Mouse (Mus musculus) A20 (cell line): ENCODE results near the gene Actg1.

ENCODE experiments used
- DNase-seq: peaks from one replicate; pipeline ENCODE4 v3.0.0-alpha.2; 2011; ENCODE audit warnings: low read depth, low spot score

Actg1 gene

DNA sequence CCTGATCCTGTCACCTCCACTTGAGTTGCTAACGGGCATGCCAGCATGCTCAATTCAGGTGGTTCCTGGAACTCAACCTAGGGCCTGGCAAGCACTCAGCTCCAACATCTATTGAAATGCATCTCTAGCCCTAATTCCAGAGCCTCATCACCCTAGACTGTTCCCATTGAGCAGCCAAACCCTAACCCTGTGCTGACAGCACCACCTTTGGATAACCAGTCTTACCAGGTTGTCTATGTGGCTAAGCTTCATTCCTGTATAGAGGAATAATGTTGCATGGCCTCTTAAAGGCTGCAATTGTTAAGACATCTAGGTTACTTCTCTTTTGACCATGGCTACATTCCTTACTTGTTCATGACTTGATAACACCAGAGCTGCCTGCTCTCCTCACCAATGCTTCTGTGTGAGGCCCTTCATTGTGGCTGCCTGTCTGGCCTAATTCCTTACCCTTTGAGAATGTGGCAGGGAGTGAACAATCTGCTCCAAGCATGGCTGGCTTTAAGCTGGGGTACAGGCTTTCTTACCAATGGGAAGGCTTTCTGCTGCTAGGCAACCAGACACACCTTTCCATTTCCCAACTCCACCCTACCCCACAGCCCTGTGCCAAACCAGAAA is 3.2 kb downstream of the Actg1 start:
- peak; percentile 46 for DNase-seq

DNA sequence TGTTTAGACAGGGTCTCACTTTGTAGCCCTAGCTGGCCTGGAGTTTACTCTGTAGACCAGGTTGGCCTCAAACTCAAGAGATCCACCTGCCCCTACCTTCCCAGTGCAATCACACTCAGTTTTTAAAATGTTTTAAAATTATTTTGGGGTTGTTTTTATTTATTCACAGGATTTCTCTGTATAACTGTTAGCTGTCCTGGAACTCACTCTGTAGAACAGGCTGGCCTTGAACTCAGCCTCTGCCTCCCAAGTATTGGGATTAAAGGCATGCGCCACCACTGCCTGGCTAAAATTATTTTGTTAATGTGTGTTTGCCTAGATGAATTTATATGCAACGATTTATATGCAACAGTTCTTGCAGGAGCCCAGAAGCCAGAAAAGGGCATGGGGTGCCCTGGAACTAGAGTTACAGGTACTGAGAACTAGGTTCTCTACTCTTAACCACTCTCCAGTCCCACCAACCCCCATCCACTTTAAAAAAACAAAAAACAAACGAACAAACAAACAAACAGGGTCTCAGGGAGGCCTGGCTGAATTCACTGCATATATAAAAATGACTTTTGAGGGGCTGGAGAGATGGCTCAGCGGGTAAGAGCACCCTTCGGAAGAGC is 3.9 kb downstream of the Actg1 start:
- peak; percentile 37 for DNase-seq

DNA sequence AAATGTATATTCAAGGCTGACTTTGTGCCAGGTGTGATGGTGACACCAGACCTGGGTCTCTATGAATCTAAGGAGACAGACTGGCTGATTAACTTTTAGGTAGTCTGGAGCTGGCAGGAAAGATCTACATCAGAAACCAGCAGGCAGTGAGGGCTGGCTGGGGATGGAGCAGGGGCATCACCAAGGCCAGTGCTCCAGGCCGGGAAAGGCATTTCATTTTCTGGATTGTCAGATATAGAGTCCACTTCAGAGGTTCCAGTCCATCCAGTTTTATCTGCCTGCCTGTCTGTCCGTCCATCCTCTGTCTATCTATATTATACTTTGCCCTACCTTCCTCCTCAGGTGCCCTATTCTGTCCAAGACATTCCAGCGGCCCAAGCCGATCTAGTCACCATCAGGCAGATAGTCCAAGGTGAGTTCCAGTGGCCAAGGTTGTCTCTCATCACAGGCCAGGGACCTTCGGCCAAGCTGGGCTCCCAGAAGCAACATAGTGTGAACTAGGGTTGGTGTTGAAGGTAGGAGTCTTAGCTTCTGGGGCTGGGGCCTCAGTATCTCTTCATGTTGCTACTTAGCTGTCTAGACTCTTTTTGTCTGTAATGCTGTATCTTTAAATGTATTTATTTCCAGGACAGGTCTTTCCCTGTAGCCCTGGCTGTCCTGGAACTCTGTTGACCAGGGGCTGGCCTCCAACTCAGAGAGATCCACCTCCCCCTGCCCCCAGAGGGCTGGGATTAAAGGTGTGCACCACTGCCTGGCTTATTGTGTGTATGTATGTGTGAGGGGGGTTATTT is 4.6 kb downstream of the Actg1 start:
- peak; percentile 33 for DNase-seq

DNA sequence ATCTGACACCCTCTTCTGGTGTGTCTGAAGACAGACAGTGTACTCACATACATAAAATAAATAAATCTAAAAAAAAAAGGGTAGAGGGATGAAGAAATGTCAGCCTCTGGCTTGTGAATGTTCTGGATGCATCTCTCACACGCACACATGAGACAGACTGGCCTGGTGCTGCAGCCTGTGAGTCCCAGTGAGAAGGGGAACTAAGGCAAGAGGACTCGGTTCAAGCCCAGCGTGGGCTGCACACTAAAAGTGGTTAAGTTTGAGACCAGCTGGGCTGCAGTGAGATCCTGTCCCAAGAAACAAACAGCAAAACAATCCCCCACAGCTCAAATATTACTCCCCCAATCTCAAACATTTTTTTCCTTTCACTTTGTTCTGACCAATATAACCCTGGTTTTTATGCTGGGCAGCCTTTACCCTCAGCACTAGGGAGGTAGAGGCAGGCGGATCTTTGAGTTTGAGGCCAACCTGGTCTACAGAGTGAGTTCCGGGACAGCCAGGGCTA is 5.6 kb downstream of the Actg1 start:
- no peak for DNase-seq

DNA sequence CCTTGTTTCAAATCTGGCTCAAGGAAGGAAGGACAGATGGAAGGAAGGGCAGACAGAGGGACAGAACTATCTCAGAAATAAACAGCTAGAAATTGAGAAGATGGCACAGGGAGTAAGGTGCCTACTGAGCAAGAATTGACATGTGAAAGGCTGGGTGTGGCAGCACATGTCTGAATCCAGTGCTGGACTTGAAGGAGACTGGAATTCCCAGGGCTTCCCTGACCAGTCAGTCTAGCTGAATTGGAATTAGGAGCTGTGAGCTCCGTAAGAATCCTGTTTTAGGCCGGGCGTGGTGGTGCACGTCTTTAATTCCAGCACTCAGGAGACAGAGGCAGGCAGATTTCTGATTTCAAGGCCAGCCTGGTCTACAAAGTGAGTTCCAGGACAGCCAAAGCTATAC is 6.7 kb downstream of the Actg1 start:
- DNase-seq: no peak

DNA sequence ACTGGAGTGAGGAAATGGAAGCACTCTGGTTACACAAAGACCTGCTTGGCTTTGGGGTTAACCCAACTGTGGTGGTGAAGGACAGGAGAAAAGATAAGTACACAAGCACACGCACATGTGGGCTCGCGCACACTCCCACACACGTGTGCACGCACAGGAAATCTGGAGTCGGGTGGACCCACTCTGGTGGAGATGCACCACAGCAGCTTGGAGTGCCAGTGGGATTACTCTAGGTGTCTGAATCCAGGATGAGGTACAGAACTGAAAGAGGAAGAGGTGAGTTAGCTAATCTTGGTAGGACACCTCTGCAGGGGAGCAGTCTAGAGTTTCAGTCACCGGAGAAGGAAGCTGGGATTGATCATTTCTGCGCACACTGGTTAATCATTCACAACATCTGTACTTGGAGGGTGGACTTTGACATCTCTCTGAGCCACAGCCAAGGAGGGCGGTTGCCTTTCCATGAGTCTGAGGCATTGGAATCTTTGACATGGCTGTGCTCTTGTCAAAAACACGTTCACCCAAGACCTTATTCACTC is 8.3 kb downstream of the Actg1 start:
- no peak for DNase-seq

DNA sequence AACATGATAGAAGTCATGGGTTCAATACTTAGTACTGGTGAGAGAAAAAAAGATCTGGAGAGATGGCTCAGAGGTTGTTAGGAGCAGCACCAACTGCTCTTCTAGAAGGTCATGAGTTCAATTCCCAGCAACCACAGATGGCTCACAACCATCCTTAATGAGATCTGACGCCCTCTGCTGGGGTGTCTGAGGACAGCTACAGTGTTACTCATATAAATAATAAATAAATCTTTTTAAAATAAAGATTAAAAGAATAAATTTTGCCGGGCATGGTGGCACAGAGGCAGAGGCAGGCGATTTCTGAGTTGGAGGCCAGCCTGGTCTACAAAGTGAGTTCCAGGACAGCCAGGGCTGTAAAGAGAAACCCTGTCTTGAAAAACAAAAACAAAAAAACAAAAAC is 9.6 kb downstream of the Actg1 start:
- DNase-seq: no peak

DNA sequence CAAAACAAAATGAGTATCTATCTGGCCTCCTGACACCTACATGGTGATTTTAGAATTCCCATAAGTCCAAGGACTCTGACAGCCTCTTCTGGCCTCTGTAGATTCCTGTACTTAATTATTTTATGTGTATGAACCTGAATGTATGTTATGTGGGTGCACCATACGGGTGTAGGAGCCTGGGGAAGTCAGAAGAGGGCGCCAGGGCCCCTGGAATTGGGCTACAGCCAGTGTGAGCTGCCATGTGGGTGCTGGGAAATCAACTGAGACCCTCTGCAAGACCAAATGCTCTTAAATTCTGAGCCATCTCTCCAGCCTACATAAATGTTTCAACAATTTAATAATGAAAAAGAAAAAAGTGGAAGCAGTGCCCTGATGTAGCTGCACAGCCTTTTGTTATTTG is 10.9 kb downstream of the Actg1 start:
- no peak for DNase-seq

DNA sequence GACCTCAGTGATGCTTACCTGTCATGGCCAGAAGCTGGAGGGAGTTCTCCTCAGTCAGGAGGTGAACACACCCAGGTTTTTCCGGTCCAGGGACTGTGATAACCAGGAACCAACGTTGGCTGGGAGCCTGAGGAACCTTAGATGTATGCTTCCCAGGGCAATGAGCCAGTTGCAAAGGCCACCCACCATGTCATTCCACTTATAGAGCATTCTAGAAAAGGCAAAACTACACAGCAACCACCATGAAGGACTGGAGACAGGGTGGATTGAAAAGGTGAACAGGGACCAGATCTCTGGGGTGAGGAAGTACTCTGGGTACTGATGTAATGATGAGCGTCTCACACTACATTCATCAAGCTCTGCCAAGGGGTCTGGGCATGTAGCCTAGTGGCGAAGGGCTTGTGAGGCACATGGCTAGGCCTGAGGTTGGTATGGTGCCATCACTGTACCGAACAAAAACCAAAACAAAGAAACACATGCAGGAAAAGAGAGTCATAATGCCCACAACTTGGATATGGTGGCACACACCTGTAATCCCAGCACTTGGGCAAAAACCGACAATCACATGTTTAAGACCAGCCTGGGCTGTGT is 12.8 kb downstream of the Actg1 start:
- DNase-seq: no peak

DNA sequence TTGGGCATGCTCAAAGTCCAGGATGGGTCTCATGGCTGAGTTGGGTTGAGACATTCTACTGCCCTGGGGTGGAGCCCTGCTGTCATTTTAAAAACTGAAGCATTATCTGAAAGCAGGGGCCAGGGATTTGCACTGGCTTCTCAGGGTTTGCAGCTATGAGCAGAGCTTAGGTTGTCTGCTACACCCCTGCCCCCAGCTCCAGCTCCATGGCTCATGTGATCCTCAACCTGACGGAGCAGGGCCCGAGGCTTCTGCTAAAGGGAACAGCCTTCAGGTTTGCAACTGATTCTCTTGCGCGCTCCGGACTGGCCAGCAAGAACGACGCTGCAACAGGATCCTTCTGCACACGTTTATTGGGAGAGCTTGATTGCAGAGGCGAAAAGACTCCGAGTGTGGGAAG is 28.2 kb downstream of the Actg1 start:
- no peak for DNase-seq

DNA sequence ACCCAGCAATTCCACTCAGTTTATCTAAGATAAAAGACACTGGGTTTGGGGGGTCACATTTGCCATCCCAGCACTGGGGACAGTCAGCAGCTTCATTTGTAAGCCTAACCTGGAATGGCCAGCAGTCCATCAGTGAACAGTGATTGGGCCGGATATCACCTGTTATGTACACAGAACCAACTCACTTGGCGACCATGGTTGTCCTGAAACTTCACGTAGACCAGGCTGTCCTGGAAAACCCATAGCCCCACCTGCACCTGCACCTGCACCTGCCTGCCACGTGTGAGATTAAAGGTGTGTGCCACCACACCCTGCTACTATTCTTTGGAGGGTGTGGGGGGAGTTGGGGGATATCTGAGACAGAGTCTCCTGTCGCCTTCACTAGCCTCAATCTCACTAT is 29.0 kb downstream of the Actg1 start:
- DNase-seq: no peak

DNA sequence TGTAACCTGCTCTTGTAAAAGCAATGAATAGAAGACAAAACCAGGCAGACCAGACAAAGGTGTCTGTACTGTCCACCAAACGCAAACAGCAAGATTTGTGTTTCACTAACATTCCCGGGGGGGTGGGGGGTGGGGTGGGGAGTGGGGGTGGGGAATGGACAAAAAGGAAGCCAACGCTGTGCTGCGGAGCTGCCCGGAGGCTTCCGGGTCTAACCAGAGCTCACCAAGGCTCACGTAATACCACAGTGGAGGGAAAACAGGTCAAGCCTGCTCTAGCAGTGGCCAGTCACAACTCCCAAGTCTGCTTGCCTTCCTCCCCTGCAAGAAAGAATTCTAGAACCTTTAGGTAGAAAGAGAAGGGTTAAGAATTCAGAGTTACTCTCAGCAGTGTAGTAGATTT is 30.9 kb downstream of the Actg1 start:
- DNase-seq: no peak

DNA sequence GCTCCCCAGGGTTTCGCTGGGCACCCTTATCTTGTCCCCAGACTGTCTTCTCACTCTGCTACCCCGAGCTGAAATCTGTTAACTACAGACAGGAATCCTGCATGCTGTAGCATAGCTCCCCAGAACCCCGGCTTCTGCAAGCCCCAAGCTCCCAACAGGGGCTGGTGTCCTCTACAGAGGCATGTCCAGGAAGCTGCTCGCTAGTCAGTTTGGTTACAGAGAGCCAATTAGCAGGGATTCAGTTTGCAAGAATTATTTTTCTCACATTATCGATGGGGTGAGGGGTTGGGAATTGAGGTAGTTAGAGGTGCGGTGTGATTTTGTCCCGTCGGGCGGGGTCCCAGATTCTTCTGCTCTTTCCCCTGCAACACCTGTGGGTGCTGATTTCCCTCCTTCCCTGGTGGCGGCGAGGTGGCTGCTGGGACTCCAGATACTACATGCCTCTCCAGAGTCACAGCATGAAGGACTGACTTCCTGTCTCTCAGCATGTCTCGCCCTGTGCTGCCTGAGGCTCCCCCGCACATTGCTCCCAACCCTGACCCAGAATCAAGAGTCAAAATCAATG is 31.6 kb downstream of the Actg1 start:
- peak; percentile 48 for DNase-seq

DNA sequence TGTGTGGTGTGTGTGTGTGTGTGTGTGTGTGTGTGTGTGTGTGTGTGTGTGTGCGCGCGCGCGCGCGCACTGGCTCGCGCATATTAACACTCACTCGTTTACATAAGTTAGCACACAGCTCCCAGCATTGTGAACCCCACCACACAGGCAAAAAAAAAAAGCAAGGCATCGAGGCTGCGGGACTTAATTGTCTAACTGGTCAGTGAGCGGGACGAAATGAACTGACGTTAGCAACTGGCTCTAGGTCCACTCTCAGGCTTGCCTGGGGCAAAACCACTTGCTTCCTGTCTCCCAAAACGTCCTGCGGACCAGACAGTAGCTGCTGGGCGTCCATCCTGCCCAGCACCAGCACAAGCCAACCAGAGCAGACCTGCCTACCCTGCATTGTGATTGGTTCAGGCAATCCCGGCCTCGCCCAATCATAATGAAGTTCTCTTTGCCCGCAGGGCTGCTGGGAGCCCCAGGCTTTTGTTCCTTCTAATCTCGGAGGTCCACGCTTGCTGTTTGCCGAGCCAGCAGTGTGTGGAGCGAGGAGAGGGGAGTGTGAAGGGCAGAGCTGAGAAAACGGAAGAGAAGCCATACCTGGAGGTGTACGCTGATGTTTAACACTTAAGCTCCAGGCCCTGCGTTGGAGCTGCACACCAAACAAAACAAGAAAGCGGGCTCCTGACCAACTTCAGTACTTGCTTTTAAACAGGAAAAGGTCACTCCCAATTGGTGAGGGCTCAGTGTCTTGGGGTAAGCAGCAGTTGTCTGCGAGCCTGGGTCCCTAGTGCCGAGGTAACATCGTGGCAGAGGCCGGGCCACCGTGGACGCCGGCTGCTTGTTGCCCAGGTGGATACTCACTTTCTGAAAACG is 32.3 kb downstream of the Actg1 start:
- peak; percentile 96 for DNase-seq

DNA sequence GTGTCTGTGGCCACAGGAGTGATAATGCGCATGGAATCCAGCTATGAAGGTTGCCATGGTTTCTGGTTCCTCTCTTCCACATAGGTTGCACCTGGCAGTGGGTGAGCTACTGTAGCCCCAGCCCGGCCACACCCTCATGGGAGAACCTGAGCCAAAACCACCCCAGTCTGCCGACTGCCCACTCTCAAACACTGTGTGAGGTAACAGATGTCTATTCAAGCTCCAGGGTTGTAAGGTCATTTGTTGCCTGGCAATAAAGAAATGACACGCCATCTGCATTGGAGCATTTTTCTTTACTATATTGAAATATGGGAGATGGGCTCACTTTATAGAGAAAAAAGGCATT is 33.0 kb downstream of the Actg1 start:
- no peak for DNase-seq

DNA sequence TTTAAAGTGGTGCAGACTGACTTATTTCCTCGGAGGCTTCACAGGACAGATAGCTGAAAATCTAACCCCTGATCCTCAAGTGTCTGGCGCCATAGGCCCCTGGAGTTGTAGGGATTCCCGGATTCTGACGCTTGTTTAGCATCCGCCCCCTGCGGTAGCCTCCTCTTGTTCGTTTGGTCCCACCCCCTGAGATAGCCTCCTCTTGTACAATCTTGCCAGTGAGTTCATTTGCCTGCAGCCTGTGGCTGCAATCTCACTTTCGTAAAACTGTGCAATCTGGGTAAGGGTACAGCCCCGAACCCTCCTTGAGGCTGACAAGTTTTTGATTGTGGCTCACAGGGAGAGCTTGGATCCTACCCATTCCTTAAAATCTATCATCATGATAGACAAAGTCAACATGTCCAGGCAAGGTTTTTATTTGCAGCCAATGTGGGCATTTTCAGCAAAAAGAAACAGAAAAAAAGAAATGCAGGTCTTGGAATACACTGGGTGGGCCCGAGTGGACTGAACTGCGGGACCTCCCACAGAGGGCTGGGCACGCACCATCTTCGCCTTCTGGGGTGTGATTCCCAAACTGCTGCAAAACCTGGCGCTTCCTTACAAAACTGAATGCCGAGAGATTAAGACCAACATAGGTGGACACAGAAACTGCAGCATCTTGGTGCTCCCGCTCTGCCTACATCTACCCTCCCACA is 33.5 kb downstream of the Actg1 start:
- DNase-seq: no peak

DNA sequence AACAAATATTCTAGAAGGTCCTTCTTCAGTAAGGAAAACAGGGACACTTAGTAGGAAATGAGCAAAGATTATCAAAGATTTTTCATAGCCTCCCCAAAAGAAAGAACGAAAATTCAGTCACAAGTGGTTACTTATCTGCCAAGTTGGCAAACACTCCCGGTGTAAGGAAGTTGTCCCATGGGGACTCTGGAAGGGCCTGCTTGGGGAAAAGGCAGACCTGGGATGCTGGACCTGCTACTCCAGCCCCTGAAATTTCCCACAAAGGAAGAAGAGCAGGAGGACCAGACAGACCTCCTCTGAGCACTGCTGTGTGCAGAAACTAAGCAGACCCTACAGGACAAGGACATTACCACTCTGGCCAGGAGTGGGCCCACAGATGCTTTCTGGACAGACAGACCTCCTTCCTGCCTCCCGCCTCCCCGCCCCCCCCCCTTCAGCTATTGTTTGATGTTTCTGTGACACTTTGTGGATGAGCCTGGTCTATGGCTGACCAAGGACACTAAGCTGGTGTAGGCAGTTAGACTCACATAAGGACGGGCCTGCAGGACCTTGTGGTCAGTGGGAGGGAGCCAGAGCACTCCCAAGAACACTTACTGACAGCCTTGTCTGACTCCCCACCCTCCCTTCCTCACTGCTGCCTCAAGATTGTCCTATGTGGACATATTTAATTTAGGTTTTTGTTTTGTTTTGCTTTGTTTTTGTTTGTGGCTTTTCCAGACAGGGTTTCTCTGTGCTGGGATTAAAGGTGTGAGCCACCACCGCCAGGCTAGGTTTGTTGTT is 34.2 kb downstream of the Actg1 start:
- DNase-seq: no peak

DNA sequence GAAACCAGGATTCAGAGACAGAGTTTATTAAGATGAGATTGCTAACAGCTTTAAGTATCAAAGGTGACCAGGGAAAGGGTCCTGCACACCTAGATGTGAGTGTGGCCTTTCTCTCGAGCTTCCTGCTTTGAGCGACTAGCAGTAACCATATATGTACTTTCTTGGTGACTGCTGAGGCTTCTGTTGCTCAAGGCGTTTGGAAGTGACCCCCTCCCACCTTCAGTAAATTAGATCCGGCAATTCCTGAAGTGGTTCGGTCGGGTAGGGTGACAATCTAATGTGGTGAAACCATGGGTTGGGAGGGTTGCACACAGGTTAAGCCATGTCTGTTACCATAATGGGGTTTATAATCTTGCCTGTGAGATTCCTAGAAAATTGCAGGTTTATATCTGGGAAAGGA is 36.3 kb downstream of the Actg1 start:
- no peak for DNase-seq

DNA sequence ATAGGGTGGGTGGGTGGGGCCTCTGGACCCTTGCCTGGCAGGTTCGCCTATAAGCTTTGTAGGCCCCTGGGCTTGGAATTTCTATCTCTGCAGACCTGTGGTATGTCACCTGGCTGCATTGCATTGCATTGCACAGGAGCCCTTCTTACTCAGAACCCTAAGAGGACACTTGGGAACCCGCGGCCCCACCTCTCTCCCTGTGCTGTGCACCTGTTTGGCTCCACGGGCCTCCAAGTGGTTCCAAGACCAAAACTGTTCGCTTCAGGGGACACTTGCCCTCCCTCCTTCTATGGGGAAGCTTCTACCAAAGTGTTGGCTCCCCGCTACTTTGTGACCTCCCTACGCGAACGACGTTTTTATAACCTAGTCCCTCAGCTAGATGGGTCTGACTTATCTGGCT is 36.8 kb downstream of the Actg1 start:
- DNase-seq: no peak
